Mouse (Mus musculus): ENCODE measurements around the gene Crybg3. TPM values are rescaled to one million over a fixed set of nuclear protein-coding genes. Genes with fewer than 3 reads are reported as not detected.

The Crybg3 gene
- polyA plus RNA-seq, 1 experiment from 2014 or later: 5.4 TPM

Other genes with a start within 250 kb of the Crybg3 start
- gene Olfr209, start 237.0 kb downstream of the Crybg3 start, polyA plus RNA-seq (2015; fragmentation: Nextera tagmentation; extraction: Ambion mirVana): not detected in 2 replicates
- gene Gabrr3, start 193.6 kb downstream of the Crybg3 start, polyA plus RNA-seq (2015; fragmentation: Nextera tagmentation; extraction: Ambion mirVana): not detected in 2 replicates
- gene Riox2, start 129.2 kb downstream of the Crybg3 start, polyA plus RNA-seq (2015; fragmentation: Nextera tagmentation; extraction: Ambion mirVana): 26.2 and 29.4 TPM in 2 replicates
- gene Arl6, start 38.4 kb upstream of the Crybg3 start, polyA plus RNA-seq (2015; fragmentation: Nextera tagmentation; extraction: Ambion mirVana): 35.2 and 36.9 TPM in 2 replicates